Comparison of ENCODE assay signal across 13 mouse cellular contexts in genomic region chr2:59158117-59158516, GRCm38 (mm10).
"Had no signal": no experiment of that assay in that cellular context is flagged by ENCODE, and none has a peak within 500 bp of the region (broad histone marks: within the 10 kb centered on the region; RNA-seq: fewer than 3 reads in every experiment).

No protein-coding gene starts in this region.

- H3K4me2 ChIP-seq: hindbrain, embryonic 15.5 days; limb, embryonic 12.5 days; lung, embryonic 15.5 days; midbrain, embryonic 11.5 days; midbrain, embryonic 15.5 days; neural tube, embryonic 12.5 days had no signal

- H3K27ac ChIP-seq: hindbrain, embryonic 15.5 days; limb, embryonic 12.5 days; lung, embryonic 15.5 days; macrophage; midbrain, embryonic 15.5 days; neural tube, embryonic 12.5 days had no signal

- H3K4me3 ChIP-seq: hindbrain, embryonic 15.5 days; limb, embryonic 12.5 days; lung, embryonic 15.5 days; megakaryocyte, embryonic 14.5 days; midbrain, embryonic 15.5 days; neural tube, embryonic 12.5 days had no signal

- H3K9me3 ChIP-seq: hindbrain, embryonic 15.5 days; limb, embryonic 12.5 days; lung, embryonic 15.5 days; megakaryocyte, embryonic 14.5 days; midbrain, embryonic 15.5 days; neural tube, embryonic 12.5 days had no signal

- ATAC-seq: midbrain, embryonic 15.5 days had no signal

- DNase-seq: liver; lung, postnatal 14 days; spleen, adult 18-20 months; thymus, adult 18-20 months; thymus, postnatal 14 days had no signal

- H3K36me3 ChIP-seq: hindbrain, embryonic 15.5 days; limb, embryonic 12.5 days; lung, embryonic 15.5 days; midbrain, embryonic 15.5 days; neural tube, embryonic 12.5 days had no signal

- H3K9ac ChIP-seq: hindbrain, embryonic 15.5 days; limb, embryonic 12.5 days; lung, embryonic 15.5 days; midbrain, embryonic 15.5 days; neural tube, embryonic 12.5 days had no signal

- H3K27me3 ChIP-seq: hindbrain, embryonic 15.5 days; limb, embryonic 12.5 days; lung, embryonic 15.5 days; megakaryocyte, embryonic 14.5 days; midbrain, embryonic 15.5 days; neural tube, embryonic 12.5 days had no signal
